Mouse (Mus musculus): Measurements from ENCODE around the gene Gm28635. TPM values are rescaled to one million over a fixed set of nuclear protein-coding genes. Genes with fewer than 3 reads are reported as not detected.
A peak's percentile ranks its signal among the peaks of the same experiment; 100 is the strongest.

Gm28635 gene
- total and polyA plus RNA-seq, 2 experiments from 2014 or later: not detected

GRCm38 (mm10) chr2:84720718-84721117, 42.9 kb upstream of the Gm28635 start:
- no peaks in the 10 kb centered on the region for H3K4me1 ChIP-seq (ENCODE audit: insufficient read depth, low read length)
- no peak overlapping the region for H3K4me2 ChIP-seq (ENCODE audit: low read depth, low read length)
- no peaks in the 10 kb centered on the region for H3K27me3 ChIP-seq (ENCODE audit: insufficient read depth, low read length)
- H3K27ac ChIP-seq: no peak overlapping the region
- DNase-seq (ENCODE audit: low spot score) (no peak), ATAC-seq (no peak)
- 97% methylated on average over 2 of the region's 2 CpGs for WGBS
- no peak overlapping the region for H3K9ac ChIP-seq (replicated peaks; ENCODE audit: low read length)
- H3K4me3 ChIP-seq (ENCODE audit: low read length): no peak overlapping the region
- TF ChIP-seq CTCF (IDR thresholded peaks at IDR 0.05; ENCODE audit: low read depth): no peak
- peaks cover 10% of the 10 kb centered on the region; the same call in 1 of the 2 replicates for H3K36me3 ChIP-seq (ENCODE audit: insufficient read depth, low read length)
- H3K9me3 ChIP-seq (ENCODE audit: low read length): no peaks in the 10 kb centered on the region

- 0 out of 2 replicates have a peak, but pooled peaks cover 6% of the 10 kb centered on the region for H3K4me1 ChIP-seq (ENCODE audit: insufficient read depth, low read length)
- peaks cover 5% of the 10 kb centered on the region; the same call in 1 of the 2 replicates for H3K36me3 ChIP-seq (ENCODE audit: insufficient read depth, low read length)
- no peak overlapping the region for H3K27ac ChIP-seq
- DNase-seq (ENCODE audit: low spot score) (no peak), ATAC-seq (no peak)
- no peak overlapping the region for H3K4me2 ChIP-seq (ENCODE audit: low read depth, low read length)
- WGBS: 92% methylated on average over 4 of the region's 4 CpGs
- no peaks in the 10 kb centered on the region for H3K27me3 ChIP-seq (ENCODE audit: insufficient read depth, low read length)
- no peaks in the 10 kb centered on the region for H3K9me3 ChIP-seq (ENCODE audit: low read length)
- H3K4me3 ChIP-seq (ENCODE audit: low read length): no peak overlapping the region
- H3K9ac ChIP-seq (replicated peaks; ENCODE audit: low read length): no peak overlapping the region
- no peak for TF ChIP-seq CTCF (IDR thresholded peaks at IDR 0.05; ENCODE audit: low read depth)
Measured at GRCm38 (mm10) chr2:84717357-84717756, 39.5 kb upstream of the Gm28635 start.

DNA sequence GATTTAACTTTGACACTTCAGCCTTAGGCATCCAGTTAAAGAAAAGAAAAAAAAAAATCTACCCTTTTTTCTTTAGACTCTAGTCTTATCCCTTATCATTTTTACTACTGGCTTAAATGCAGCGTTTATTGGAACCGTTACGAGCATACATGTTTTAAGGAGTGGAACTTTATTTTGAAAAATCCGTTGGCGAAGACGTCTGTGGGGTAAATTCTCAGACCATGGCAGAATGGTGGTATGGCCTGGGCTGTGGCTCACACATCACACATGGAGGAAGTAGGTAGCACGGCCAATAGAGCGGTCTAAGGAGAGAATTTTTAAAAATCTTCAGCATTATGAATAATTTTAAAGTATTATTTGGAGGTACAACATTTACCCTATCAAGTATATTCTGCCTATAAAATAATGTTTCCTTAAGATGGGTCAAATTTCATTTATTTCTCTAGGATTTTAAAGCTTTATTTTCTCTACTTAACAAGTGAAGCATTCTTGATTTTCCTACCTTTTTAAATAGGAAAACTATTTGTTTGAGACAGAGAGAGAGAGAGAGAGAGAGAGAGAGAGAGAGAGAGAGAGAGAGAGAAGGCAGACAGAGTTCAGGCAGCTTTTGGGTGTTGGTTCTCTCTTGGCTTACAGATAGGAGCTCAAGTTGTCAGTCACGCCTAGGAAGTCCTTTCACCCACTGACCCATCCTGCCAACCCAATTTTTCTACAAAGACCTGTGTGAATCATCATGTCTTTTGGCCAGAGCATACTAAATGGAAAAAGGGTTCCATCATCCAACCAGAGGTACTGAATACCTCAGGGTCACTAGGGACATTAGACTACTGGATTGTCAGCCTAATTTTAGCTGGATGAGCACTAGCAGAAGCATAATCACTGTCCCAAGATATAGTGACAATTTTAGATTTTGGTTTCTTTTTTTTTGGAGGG, 38.8 kb upstream of the Gm28635 start:
- Histone ChIP-seq H3K4me2 (ENCODE audit: low read depth, low read length) (peak overlapping the region; percentile 94), H3K36me3 (ENCODE audit: insufficient read depth, low read length) (peaks cover 5% of the 10 kb centered on the region; the same call in 1 of the 2 replicates), H3K4me1 (ENCODE audit: insufficient read depth, low read length) (0 out of 2 replicates have a peak, but pooled peaks cover 6% of the 10 kb centered on the region), H3K9me3 (ENCODE audit: low read length) (no peaks in the 10 kb centered on the region), H3K27ac (peak overlapping the region; percentile 97; the same call in 1 of the 2 replicates), H3K27me3 (ENCODE audit: insufficient read depth, low read length) (no peaks in the 10 kb centered on the region), H3K4me3 (ENCODE audit: low read length) (peak overlapping the region; percentile 97), H3K9ac (replicated peaks; ENCODE audit: low read length) (peak overlapping the region; percentile 95)
- no peak for TF ChIP-seq CTCF (IDR thresholded peaks at IDR 0.05; ENCODE audit: low read depth)
- 39% methylated on average over 9 of the region's 9 CpGs for WGBS
- DNase-seq (ENCODE audit: low spot score): no peak
- ATAC-seq: no peak

GRCm38 (mm10) chr2:84715562-84716361, 37.9 kb upstream of the Gm28635 start:
- no peak for TF ChIP-seq CTCF (IDR thresholded peaks at IDR 0.05; ENCODE audit: low read depth)
- Histone ChIP-seq H3K9ac (replicated peaks; ENCODE audit: low read length) (peak overlapping the region; percentile 95), H3K27me3 (ENCODE audit: insufficient read depth, low read length) (no peaks in the 10 kb centered on the region), H3K9me3 (ENCODE audit: low read length) (no peaks in the 10 kb centered on the region), H3K4me3 (ENCODE audit: low read length) (peak overlapping the region; percentile 97), H3K27ac (peak overlapping the region; percentile 97), H3K4me1 (ENCODE audit: insufficient read depth, low read length) (0 out of 2 replicates have a peak, but pooled peaks cover 6% of the 10 kb centered on the region), H3K4me2 (ENCODE audit: low read depth, low read length) (peak overlapping the region; percentile 94), H3K36me3 (ENCODE audit: insufficient read depth, low read length) (peaks cover 2% of the 10 kb centered on the region; the same call in 1 of the 2 replicates)
- under 1% methylated on average over 33 of the region's 33 CpGs for WGBS
- DNase-seq (ENCODE audit: low spot score) (peak; percentile 96), ATAC-seq (peak; percentile 96)

DNA sequence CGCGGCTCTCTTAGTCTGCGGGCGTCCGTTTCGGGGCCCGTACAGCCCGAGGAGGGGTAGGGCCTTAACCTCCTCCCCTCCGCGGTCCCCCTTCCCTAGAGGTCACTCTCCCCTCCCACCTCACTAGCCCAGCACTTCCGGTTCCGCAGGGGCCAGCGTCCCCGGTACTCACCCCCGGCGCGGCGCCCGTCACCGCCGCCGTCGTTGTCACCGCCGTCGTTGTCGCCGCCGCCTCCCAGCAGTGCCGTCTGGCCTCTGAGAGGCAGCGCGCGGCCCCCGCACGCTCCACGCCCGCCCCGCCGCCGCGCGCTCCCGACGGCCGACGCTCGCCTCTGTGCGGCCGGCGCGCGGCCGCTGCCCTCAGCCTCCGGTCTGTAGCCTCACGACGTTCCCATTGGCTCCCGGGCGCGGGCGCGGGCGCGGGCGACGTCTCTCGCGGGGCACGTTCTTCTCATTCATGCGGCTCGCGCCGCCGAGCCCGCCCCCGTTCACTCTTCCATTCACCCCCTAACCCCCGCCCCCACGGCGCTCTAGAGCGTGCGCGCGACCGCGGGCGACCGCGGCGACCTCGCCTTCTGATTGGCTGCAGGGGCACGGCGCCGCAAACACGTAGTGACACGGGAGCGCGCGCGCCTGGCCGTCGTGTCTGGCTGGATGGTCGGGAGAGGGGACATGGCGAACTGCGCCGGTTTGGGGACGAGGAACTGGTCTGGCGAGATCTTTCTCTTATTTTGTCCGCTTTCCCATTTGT, 37.1 kb upstream of the Gm28635 start, which contains the start of gene Zdhhc5:
TSS of gene Zdhhc5 (minus strand) at position 370 of the 751 bp plus-strand sequence.
- TF ChIP-seq CTCF (IDR thresholded peaks at IDR 0.05; ENCODE audit: low read depth): no peak
- Histone ChIP-seq H3K9ac (replicated peaks; ENCODE audit: low read length) (peak within 1 kb of the TSS; percentile 95), H3K27me3 (ENCODE audit: insufficient read depth, low read length) (no peaks in the 10 kb centered on the region), H3K4me2 (ENCODE audit: low read depth, low read length) (peak within 1 kb of the TSS; percentile 94), H3K36me3 (ENCODE audit: insufficient read depth, low read length) (peaks cover 9% of the 10 kb centered on the region; the same call in 1 of the 2 replicates), H3K4me3 (ENCODE audit: low read length) (peak within 1 kb of the TSS; percentile 97), H3K27ac (peak within 1 kb of the TSS; percentile 97), H3K4me1 (ENCODE audit: insufficient read depth, low read length) (0 out of 2 replicates have a peak, but pooled peaks cover 6% of the 10 kb centered on the region), H3K9me3 (ENCODE audit: low read length) (no peaks in the 10 kb centered on the region)
- under 1% methylated on average over 92 of the region's 107 CpGs for WGBS
- DNase-seq (ENCODE audit: low spot score) (peak; percentile 99), ATAC-seq (peak; percentile 95)

- WGBS: 1% methylated on average over 13 of the region's 26 CpGs
- Histone ChIP-seq H3K27ac (peak overlapping the region; percentile 97), H3K27me3 (ENCODE audit: insufficient read depth, low read length) (no peaks in the 10 kb centered on the region), H3K4me1 (ENCODE audit: insufficient read depth, low read length) (0 out of 2 replicates have a peak, but pooled peaks cover 6% of the 10 kb centered on the region), H3K36me3 (ENCODE audit: insufficient read depth, low read length) (peaks cover 10% of the 10 kb centered on the region; the same call in 1 of the 2 replicates), H3K9ac (replicated peaks; ENCODE audit: low read length) (peak overlapping the region; percentile 95), H3K4me3 (ENCODE audit: low read length) (peak overlapping the region; percentile 97), H3K9me3 (ENCODE audit: low read length) (no peaks in the 10 kb centered on the region), H3K4me2 (ENCODE audit: low read depth, low read length) (peak overlapping the region; percentile 94)
- no peak for TF ChIP-seq CTCF (IDR thresholded peaks at IDR 0.05; ENCODE audit: low read depth)
- DNase-seq (ENCODE audit: low spot score) (no peak), ATAC-seq (no peak)
Measured at GRCm38 (mm10) chr2:84714422-84714810, 36.6 kb upstream of the Gm28635 start.

Measured in hindbrain, postnatal 0 days (tissue).